Mouse (Mus musculus) CD8-positive naive resting alpha-beta T cell, adult 57 days (primary cell): ENCODE data around the gene Crxos. TPM values are rescaled to one million over a fixed set of nuclear protein-coding genes. Genes with fewer than 3 reads are reported as not detected.

ENCODE experiments used
- total RNA-seq: library from RNA; stranded (reverse); gene quantifications from one replicate; pipeline ENCODE4 v1.2.4, GENCODE M21; 2023

Crxos gene
- total RNA-seq, result not detected

DNA sequence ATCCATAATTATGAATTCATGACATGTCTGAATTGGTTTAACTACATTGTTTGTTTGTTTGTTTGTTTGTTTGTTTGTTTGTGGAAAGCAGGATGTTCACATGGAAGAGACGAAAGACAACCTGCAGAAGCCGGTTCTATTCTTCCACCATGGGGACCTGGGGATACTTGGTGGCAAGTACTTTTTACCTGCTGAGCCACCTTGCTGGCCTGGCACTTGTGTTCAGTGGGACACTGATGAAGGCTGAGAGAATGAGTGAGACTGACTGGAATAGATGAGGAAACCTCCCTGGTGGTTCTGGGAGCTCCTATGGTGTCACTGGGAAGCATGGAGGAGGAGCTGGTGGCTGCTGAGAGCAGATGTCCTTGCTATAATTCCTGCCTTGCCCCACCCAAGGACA, at the start of gene Crxos:
Gene Crxos (plus strand): TSS at position 301 of the 400 bp plus-strand sequence.

DNA sequence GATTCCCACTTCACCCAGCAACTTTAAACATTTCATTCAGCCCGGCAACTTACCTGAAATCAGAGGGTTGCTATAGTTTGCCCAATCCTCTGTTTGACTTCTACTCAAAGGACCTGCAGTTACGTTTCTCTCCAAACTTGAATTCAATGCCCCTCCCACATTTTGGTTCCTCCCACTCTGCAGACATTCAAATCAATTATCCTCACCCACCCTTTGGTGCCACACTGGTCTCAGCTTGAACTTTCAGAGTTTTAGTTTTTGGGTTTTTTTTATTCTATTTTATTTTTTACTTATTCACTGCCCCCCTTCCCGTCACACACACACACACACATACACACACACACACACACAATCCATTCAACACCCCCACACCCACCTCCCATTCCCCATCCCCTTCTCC, 42.8 kb upstream of the Crxos start, which contains the start of gene Obox6:
Gene Obox6 (minus strand): TSS at position 101 of the 400 bp plus-strand sequence.

DNA sequence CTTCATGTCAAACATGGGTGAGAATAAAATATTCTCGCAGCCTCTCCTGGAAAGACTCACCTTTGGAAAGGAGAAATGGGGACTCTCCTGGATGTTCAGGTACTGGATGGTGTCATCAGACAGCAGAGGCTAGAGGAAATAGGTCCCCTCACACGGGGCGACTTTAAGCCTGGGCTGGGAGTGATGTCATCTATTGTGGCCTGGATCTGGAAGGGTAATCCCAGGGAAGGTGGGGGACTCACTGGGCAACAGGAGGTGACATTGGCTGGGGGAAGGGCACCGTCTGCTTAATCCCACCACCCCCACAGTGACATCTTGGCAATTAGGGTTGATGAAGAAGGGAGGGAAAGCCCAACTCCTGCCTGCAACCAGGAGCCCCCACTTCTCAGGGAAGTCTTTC, 2.7 kb upstream of the Crxos start, which contains the start of gene Crx:
Gene Crx (minus strand): TSS at position 213 of the 400 bp plus-strand sequence.

DNA sequence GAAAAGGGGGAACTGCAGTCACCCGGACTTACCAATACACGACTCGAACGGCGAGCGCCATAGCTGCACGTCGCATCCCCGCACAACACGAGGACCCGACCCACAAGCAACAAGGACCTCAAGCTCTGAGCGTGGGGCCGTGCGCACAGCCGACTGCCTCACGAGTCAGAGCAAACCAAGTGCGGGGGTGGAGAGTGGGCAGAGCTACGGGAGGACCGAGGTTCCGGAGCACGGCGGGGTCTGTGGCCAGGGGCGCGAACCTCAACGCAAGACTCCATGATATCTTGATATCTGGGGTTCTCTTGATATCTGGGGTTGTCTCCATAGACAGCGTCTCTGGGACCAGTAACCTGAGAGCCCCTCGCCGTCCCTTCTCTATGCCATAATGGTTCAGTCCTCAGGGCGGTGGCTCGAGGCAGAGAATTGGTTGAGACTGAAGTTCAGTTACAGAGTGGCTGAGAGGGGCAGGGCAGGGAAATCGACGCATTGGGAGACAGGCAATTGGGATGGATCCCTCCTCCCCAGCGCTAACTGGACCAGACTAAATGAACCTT, 39.9 kb downstream of the Crxos start, which contains the start of gene Selenow:
Gene Selenow (minus strand): TSS at position 183 of the 554 bp plus-strand sequence.

DNA sequence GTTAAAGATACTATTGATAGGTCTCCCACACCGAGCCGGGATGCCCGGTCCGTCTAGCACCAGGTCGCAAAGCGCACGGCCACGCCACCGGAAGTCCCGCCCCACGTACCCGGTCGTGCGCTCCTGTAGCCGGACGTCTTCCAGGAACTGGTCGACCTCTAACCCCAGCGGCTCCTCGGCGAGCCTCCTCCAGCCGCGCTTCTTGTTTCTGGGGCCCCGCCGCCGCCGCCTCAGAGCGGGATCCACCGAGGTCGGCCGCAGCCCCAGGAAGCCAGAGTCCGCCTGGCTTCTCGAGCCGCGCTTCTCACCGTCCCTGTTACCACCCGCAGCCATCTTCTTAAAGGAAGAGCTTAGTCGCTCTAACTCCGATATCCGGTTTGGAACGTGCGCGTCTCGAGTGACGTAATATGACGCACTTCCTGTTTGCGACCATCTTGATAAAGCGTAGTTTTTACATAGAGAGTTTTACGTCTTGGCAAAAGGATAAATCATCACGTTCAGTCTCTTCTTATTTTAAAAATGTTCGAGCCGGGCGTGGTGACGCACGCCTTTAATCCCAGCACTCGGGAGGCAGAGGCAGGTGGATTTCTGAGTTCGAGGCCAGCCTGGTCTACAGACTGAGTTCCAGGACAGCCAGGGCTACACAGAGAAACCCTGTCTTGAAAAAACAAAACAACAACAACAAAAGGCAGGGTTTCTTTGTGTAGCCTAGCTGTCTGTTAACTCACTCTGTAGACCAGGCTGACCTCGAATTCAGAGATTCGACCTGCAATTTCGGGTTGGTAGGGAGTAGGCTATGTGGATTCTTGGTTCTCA, 63.5 kb downstream of the Crxos start, which contains the start of gene Nop53:
Gene Nop53 (minus strand): TSS at position 354 of the 816 bp plus-strand sequence.

Other genes starting within 250 kb of the Crxos start
- gene Obox3, start 242.7 kb upstream of the Crxos start, total RNA-seq, result not detected
- gene Obox5, start 132.5 kb upstream of the Crxos start, total RNA-seq, result not detected
- gene Obox6, start 42.9 kb upstream of the Crxos start, total RNA-seq, result not detected
- gene Crx, start 2.6 kb upstream of the Crxos start, total RNA-seq, result not detected
- gene Selenow, start 39.8 kb downstream of the Crxos start, total RNA-seq, result 190 TPM
- 534 TPM for gene Nop53, start 63.5 kb downstream of the Crxos start, total RNA-seq
- gene Ehd2, start 85.0 kb downstream of the Crxos start, total RNA-seq, result 0.86 TPM
- 77.1 TPM for gene Bicra, start 165.3 kb downstream of the Crxos start, total RNA-seq
- not detected for gene Zfp541, start 179.2 kb downstream of the Crxos start, total RNA-seq
- gene Napa, start 215.8 kb downstream of the Crxos start, total RNA-seq, result 209 TPM
- 35.1 TPM for gene Kptn, start 237.3 kb downstream of the Crxos start, total RNA-seq
- gene Slc8a2, start 247.2 kb downstream of the Crxos start, total RNA-seq, result 0.21 TPM